Mouse (Mus musculus) liver, embryonic 12.5 days (tissue): Measurements from ENCODE around the gene Tmem59l. TPM values are rescaled to one million over a fixed set of nuclear protein-coding genes. Genes with fewer than 3 reads are reported as not detected.

ENCODE experiments used
- ATAC-seq: fragments of 200-750 bp; cut with Nextera tagmentation; 2 replicates; pipeline ENCODE4 v1.8.0; 2017; ENCODE audit warnings: moderate number of reproducible peaks, mild to moderate bottlenecking, moderate library complexity
- H3K27ac ChIP-seq: fragments of 300-500 bp; sonication (generic); 2 replicates; pipeline ENCODE4 v1.5.1; 2016; ENCODE audit warnings: mild to moderate bottlenecking
- H3K27me3 ChIP-seq: fragments of 300-500 bp; sonication (generic); replicated peaks from 2 replicates; pipeline ENCODE4 v1.6.1; 2016; ENCODE audit warnings: mild to moderate bottlenecking, moderate library complexity
- H3K36me3 ChIP-seq: fragments of 300-500 bp; sonication (generic); 2 replicates; pipeline ENCODE4 v1.6.1; 2016; ENCODE audit warnings: mild to moderate bottlenecking, moderate library complexity
- H3K4me1 ChIP-seq: fragments of 300-500 bp; sonication (generic); 2 replicates; pipeline ENCODE4 v1.6.1; 2016
- H3K4me2 ChIP-seq: fragments of 300-500 bp; sonication (generic); 2 replicates; pipeline ENCODE4 v1.6.1; 2016; ENCODE audit warnings: mild to moderate bottlenecking, moderate library complexity
- H3K4me3 ChIP-seq: fragments of 300-500 bp; sonication (generic); 2 replicates; pipeline ENCODE4 v1.5.1; 2016; ENCODE audit warnings: mild to moderate bottlenecking, moderate library complexity
- H3K9ac ChIP-seq: fragments of 300-500 bp; sonication (generic); 2 replicates; pipeline ENCODE4 v1.6.1; 2016; ENCODE audit warnings: mild to moderate bottlenecking, moderate library complexity
- H3K9me3 ChIP-seq: fragments of 300-500 bp; sonication (generic); replicated peaks from 2 replicates; pipeline ENCODE4 v1.6.1; 2016; ENCODE audit warnings: mild to moderate bottlenecking, moderate library complexity
- WGBS: fragments of 180-500 bp; shearing (Covaris S2); methylation state at CpG from one replicate; pipeline ENCODE4 v1.1.7; 2016; ENCODE audit not compliant: insufficient replicate concordance; 5-methylcytosine and 5-hydroxymethylcytosine counted together
- polyA plus RNA-seq: library from polyadenylated mRNA; unstranded; fragments of >200 nt; fragmentation: Nextera tagmentation; extraction: Ambion mirVana; gene quantifications from 2 replicates; pipeline ENCODE4 v1.2.1, GENCODE M21; 2016

Tmem59l gene
- polyA plus RNA-seq, 1 experiment from 2014 or later, result 0.18 TPM

- Histone ChIP-seq H3K27ac (peak overlapping the region; percentile 86), H3K27me3 (peaks cover 47% of the 10 kb centered on the region), H3K4me1 (peaks cover 35% of the 10 kb centered on the region), H3K4me2 (peak overlapping the region; percentile 77), H3K36me3 (peaks cover 10% of the 10 kb centered on the region; the same call in 1 of the 2 replicates), H3K9me3 (no peaks in the 10 kb centered on the region), H3K9ac (peak overlapping the region; percentile 54), H3K4me3 (peak overlapping the region; percentile 79)
- peak; percentile 57 for ATAC-seq
- 2% methylated on average over 21 of the region's 21 CpGs for WGBS
Observed at GRCm38 (mm10) chr8:70477269-70477982, 9.7 kb downstream of the Tmem59l start.

DNA sequence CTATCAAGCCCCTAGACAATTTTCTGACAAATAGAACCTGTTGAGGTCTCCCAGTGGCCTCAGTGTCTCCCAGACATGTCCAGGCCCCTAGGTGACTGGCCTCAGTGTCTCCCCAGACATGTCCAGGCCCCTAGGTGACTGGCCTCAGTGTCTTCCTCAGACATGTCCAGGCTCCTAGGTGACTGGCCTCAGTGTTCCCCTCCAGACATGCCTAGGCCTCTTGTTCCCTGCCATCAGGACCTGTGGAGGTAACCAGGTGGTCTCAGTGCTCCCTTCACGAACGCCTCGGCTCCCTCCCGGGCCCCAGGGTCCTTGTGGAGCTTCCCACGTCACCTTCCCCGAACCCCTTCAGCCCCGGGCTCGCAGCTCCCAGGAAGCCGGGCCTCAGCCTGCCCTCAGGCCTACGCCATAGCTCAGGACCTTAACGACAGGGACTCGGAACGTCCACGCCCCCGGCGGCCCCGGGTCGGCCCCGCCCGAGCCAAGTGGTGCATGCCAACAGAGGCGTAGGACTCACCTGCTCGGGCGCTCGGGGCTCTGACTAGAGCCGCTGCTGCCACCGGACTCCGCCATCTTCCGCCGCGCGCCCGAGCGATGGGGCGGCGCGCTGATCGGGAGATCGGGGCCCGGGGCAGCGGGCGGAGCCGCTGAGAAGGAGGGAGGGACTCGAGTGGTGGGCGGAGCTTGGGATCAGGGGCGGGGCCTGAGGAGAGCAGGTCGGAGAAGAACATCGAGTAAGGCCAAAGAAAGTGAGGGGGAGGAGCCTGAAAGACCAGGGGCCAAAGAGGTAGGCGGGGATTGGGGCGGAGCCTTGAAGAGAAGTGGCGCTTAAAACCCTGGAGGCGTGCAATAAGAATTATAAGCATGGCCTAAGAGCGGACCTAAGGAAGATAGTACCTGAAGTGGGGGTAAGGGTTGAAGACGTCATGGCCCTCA lies 10.6 kb downstream of the Tmem59l start, which contains the start of gene Klhl26:
Gene Klhl26, minus strand, starts transcription at position 636 of the 936 bp plus-strand sequence.
- no peaks in the 10 kb centered on the region for H3K9me3 ChIP-seq
- peak; percentile 84 for ATAC-seq
- peaks cover 39% of the 10 kb centered on the region for H3K27me3 ChIP-seq
- WGBS, result under 1% methylated on average over 53 of the region's 53 CpGs
- H3K9ac ChIP-seq, result peak within 1 kb of the TSS; percentile 92
- H3K4me3 ChIP-seq, result peak within 1 kb of the TSS; percentile 79
- H3K27ac ChIP-seq, result peak within 1 kb of the TSS; percentile 86
- H3K36me3 ChIP-seq, result peaks cover 10% of the 10 kb centered on the region; the same call in 1 of the 2 replicates
- H3K4me2 ChIP-seq, result peak within 1 kb of the TSS; percentile 77
- H3K4me1 ChIP-seq, result peaks cover 35% of the 10 kb centered on the region

GRCm38 (mm10) chr8:70471856-70472255 lies 15.3 kb downstream of the Tmem59l start:
- 90% methylated on average over 7 of the region's 7 CpGs for WGBS
- no peak overlapping the region for H3K9ac ChIP-seq
- no peak overlapping the region for H3K27ac ChIP-seq
- no peaks in the 10 kb centered on the region for H3K9me3 ChIP-seq
- no peaks in the 10 kb centered on the region for H3K27me3 ChIP-seq
- H3K4me3 ChIP-seq, result no peak overlapping the region
- H3K4me2 ChIP-seq, result no peak overlapping the region
- peaks cover 11% of the 10 kb centered on the region for H3K36me3 ChIP-seq
- peaks cover 58% of the 10 kb centered on the region for H3K4me1 ChIP-seq
- ATAC-seq, result no peak

- 0 out of 2 replicates have a peak overlapping the region, but pooled peaks have one; percentile 29 for H3K9ac ChIP-seq
- H3K4me1 ChIP-seq, result peaks cover 51% of the 10 kb centered on the region
- WGBS, result 55% methylated on average over 2 of the region's 2 CpGs
- peaks cover 19% of the 10 kb centered on the region for H3K36me3 ChIP-seq
- ATAC-seq, result peak; percentile 38
- H3K27me3 ChIP-seq, result no peaks in the 10 kb centered on the region; the same call in 1 of the 2 replicates
- H3K4me2 ChIP-seq, result no peak overlapping the region
- H3K9me3 ChIP-seq, result no peaks in the 10 kb centered on the region
- peak overlapping the region; percentile 24; the same call in 1 of the 2 replicates for H3K27ac ChIP-seq
- H3K4me3 ChIP-seq, result no peak overlapping the region
Observed at GRCm38 (mm10) chr8:70469938-70470337, 17.2 kb downstream of the Tmem59l start.

DNA sequence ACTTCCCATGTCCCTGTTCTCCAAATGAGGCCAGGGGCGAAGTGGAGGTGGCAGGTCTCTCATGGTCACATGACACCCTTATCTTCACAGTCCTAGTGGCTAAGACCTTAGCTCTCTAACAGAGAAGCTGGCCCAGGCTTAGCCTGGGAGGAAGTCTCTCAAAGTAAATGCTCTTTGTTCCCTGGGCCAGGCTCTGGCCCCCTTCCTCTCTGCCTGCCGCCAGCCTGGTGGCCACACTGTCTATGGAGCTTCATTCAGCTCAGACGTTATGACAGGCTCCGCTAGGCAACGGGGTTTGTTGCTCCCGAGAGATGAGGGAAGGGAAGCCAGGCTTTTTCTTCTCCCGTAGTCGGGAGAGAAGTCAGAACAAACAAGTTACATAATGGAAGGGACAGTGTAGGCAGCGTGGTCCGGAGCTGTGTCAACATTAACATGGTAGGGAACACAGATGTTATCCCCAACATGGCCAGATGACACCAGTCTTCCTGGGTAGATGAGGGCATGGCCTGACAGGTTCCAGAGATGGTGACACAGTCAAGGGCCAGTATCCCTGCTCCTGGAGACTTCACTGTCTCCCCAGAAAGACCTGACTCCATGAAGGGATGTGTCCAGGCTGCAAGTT lies 17.8 kb downstream of the Tmem59l start:
- H3K9ac ChIP-seq, result peak overlapping the region; percentile 29; the same call in 1 of the 2 replicates
- H3K36me3 ChIP-seq, result peaks cover 18% of the 10 kb centered on the region
- peak; percentile 45 for ATAC-seq
- no peaks in the 10 kb centered on the region; the same call in 1 of the 2 replicates for H3K27me3 ChIP-seq
- H3K27ac ChIP-seq, result peak overlapping the region; percentile 41
- no peaks in the 10 kb centered on the region for H3K9me3 ChIP-seq
- 39% methylated on average over 10 of the region's 10 CpGs for WGBS
- H3K4me1 ChIP-seq, result peaks cover 47% of the 10 kb centered on the region
- H3K4me2 ChIP-seq, result no peak overlapping the region
- H3K4me3 ChIP-seq, result no peak overlapping the region

DNA sequence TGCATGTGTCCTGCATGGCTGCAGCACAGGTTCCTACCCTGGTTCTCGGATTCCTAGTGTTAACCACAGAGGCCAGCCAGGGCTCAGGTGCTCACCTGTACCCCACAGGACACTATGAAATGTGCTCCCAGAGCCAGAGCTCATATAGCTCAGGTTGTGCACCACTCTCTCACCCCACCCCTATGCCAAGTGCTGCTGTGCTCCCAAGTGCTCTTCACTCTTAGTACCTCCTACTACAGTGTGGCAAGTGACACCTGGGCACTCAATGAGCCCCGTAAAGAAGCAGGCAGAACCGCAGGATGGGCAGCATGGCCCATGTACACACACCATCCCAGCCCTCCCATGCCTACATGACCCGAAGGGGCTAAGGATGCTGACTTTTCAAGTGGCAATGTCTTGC lies 18.4 kb downstream of the Tmem59l start:
- no peak for ATAC-seq
- no peaks in the 10 kb centered on the region; the same call in 1 of the 2 replicates for H3K27me3 ChIP-seq

DNA sequence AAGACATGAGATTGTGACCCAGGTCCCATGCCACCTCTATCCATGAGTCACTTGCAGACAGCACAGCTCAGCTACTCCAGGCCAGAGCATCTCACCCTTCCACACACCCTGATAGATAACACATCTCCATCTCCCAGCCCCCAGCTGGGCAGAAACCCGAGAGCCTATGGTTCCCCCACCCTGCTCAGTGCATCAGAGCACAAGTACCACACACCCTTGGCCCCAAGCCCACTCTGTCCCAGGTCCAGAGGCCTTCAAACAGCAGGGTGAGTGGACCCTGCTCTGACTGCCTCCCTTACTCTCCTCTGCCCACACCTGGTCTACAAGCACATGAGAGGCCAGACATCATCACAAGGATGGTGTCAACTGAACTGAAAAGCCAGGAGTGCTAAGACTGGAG lies 19.3 kb downstream of the Tmem59l start:
- Histone ChIP-seq H3K27ac (no peak overlapping the region), H3K36me3 (peaks cover 17% of the 10 kb centered on the region), H3K9me3 (no peaks in the 10 kb centered on the region), H3K4me3 (no peak overlapping the region), H3K27me3 (no peaks in the 10 kb centered on the region; the same call in 1 of the 2 replicates), H3K4me1 (peaks cover 45% of the 10 kb centered on the region), H3K4me2 (no peak overlapping the region), H3K9ac (no peak overlapping the region)
- WGBS, result 57% methylated on average over 1 of the region's 1 CpGs
- ATAC-seq, result no peak

More for the DNA sequence above, 18.4 kb downstream of the Tmem59l start:
- 81% methylated on average over 4 of the region's 4 CpGs for WGBS
- peaks cover 45% of the 10 kb centered on the region for H3K4me1 ChIP-seq
- H3K9me3 ChIP-seq, result no peaks in the 10 kb centered on the region
- peaks cover 17% of the 10 kb centered on the region for H3K36me3 ChIP-seq
- H3K9ac ChIP-seq, result no peak overlapping the region
- no peak overlapping the region for H3K27ac ChIP-seq
- no peak overlapping the region for H3K4me2 ChIP-seq
- H3K4me3 ChIP-seq, result no peak overlapping the region

DNA sequence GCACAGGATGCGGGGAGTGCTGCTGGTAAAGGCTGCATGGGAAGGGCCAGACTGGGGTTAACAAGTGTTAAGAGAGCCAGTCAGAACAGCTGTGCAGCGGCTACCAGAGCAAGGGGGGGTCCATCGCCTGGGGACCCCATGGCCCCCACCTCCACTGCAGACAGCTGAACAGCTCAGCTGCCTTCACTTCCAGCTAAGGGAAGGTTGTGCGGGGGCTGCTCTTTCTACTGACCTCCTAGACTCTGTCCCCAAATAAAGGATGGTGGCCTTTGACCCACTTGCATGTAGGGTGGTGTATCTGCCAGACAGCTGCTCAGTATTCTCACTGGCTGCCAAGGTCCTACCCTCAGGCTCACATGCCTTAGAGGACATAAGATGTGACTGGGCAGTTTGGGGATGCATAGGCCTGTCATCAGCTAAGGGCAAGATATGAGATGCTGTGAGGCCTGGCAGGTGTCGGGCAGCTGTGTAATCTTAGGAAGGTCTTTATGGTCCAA lies 19.9 kb downstream of the Tmem59l start:
- 74% methylated on average over 5 of the region's 5 CpGs for WGBS
- H3K27me3 ChIP-seq, result no peaks in the 10 kb centered on the region; the same call in 1 of the 2 replicates
- no peak overlapping the region for H3K4me2 ChIP-seq
- H3K36me3 ChIP-seq, result peaks cover 17% of the 10 kb centered on the region
- ATAC-seq, result 0 out of 2 replicates have a peak, but pooled peaks have one; percentile 2
- H3K4me1 ChIP-seq, result peaks cover 45% of the 10 kb centered on the region
- H3K9me3 ChIP-seq, result no peaks in the 10 kb centered on the region
- H3K9ac ChIP-seq, result no peak overlapping the region
- no peak overlapping the region for H3K27ac ChIP-seq
- no peak overlapping the region for H3K4me3 ChIP-seq

GRCm38 (mm10) chr8:70466771-70467170 lies 20.4 kb downstream of the Tmem59l start:
- Histone ChIP-seq H3K9me3 (no peaks in the 10 kb centered on the region), H3K4me2 (no peak overlapping the region), H3K27ac (no peak overlapping the region), H3K4me1 (peaks cover 48% of the 10 kb centered on the region), H3K27me3 (no peaks in the 10 kb centered on the region; the same call in 1 of the 2 replicates), H3K9ac (no peak overlapping the region), H3K36me3 (peaks cover 17% of the 10 kb centered on the region), H3K4me3 (no peak overlapping the region)
- 77% methylated on average over 11 of the region's 11 CpGs for WGBS
- no peak for ATAC-seq

DNA sequence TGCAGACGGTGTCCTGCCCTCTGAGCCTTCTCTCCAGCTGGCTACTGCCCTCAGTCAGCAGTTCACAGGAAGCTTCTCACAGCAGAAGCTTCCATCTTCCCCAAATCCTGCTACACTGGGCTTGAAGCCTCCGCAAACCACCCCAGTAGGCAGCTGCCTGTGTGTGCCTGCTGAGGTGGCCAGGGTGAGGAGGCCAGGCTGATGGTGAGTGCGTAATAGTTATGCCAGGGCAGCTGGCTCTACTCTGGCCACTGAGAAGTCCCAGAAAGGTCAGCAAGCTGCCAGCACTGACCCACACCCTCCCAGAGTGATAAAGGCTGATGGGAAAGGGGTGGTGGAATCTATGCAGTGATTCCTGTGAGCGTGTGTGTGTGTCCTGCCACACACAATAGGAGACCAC lies 20.9 kb downstream of the Tmem59l start:
- no peak for ATAC-seq
- Histone ChIP-seq H3K4me1 (peaks cover 50% of the 10 kb centered on the region), H3K27ac (no peak overlapping the region), H3K4me3 (no peak overlapping the region), H3K9ac (no peak overlapping the region), H3K27me3 (no peaks in the 10 kb centered on the region; the same call in 1 of the 2 replicates), H3K9me3 (no peaks in the 10 kb centered on the region), H3K36me3 (peaks cover 17% of the 10 kb centered on the region), H3K4me2 (no peak overlapping the region)
- 76% methylated on average over 4 of the region's 4 CpGs for WGBS

- Histone ChIP-seq H3K27me3 (no peaks in the 10 kb centered on the region; the same call in 1 of the 2 replicates), H3K4me1 (peaks cover 50% of the 10 kb centered on the region), H3K4me3 (no peak overlapping the region), H3K36me3 (peaks cover 17% of the 10 kb centered on the region), H3K9ac (no peak overlapping the region), H3K4me2 (no peak overlapping the region), H3K27ac (no peak overlapping the region), H3K9me3 (no peaks in the 10 kb centered on the region)
- no peak for ATAC-seq
- 90% methylated on average over 4 of the region's 4 CpGs for WGBS
Observed at GRCm38 (mm10) chr8:70465701-70466100, 21.5 kb downstream of the Tmem59l start.
